Mouse (Mus musculus) liver, postnatal 0 days (tissue): ENCODE measurements around the gene Nsun2. TPM values are rescaled to one million over a fixed set of nuclear protein-coding genes. Genes with fewer than 3 reads are reported as not detected.
A peak's percentile ranks its signal among the peaks of the same experiment; 100 is the strongest.

ENCODE experiments used
- ATAC-seq: fragments of 200-750 bp; cut with Nextera tagmentation; 2 replicates; pipeline ENCODE4 v1.8.0; 2017; ENCODE audit warnings: mild to moderate bottlenecking, moderate library complexity
- DNase-seq: peaks from one replicate; pipeline ENCODE4 v3.0.0-alpha.2; 2016
- H3K27ac ChIP-seq: fragments of 300-500 bp; sonication (generic); 2 replicates; pipeline ENCODE4 v1.5.1; 2014; ENCODE audit warnings: antibody characterized with exemption, moderate library complexity, mild to moderate bottlenecking, low read depth
- H3K27me3 ChIP-seq: fragments of 300-500 bp; sonication (generic); 2 replicates; pipeline ENCODE4 v1.6.1; 2014; ENCODE audit warnings: low read length, control low read depth, mixed read lengths; ENCODE audit not compliant: insufficient read depth
- H3K36me3 ChIP-seq: fragments of 300-500 bp; sonication (generic); replicated peaks from 2 replicates; pipeline ENCODE4 v1.6.1; 2014; ENCODE audit warnings: mild to moderate bottlenecking, control low read depth, low read length, moderate library complexity, mixed read lengths; ENCODE audit not compliant: insufficient read depth
- H3K4me1 ChIP-seq: fragments of 300-500 bp; sonication (generic); 2 replicates; pipeline ENCODE4 v1.6.1; 2014; ENCODE audit warnings: antibody characterized with exemption, mild to moderate bottlenecking, control low read depth; ENCODE audit not compliant: insufficient read depth
- H3K4me2 ChIP-seq: fragments of 300-500 bp; sonication (generic); 2 replicates; pipeline ENCODE4 v1.6.1; 2014; ENCODE audit warnings: low read depth, mild to moderate bottlenecking, low read length, moderate library complexity, mixed read lengths
- H3K4me3 ChIP-seq: fragments of 300-500 bp; sonication (generic); 2 replicates; pipeline ENCODE4 v1.5.1; 2014; ENCODE audit warnings: low read depth, low read length
- H3K9ac ChIP-seq: fragments of 300-500 bp; sonication (generic); replicated peaks from 2 replicates; pipeline ENCODE4 v1.6.1; 2014; ENCODE audit warnings: mild to moderate bottlenecking, moderate library complexity
- H3K9me3 ChIP-seq: fragments of 300-500 bp; sonication (generic); 2 replicates; pipeline ENCODE4 v1.6.1; 2016; ENCODE audit warnings: mild to moderate bottlenecking, control low read depth, low read length, mixed read lengths
- CTCF ChIP-seq: sonication (generic); IDR thresholded peaks from 2 replicates; pipeline ENCODE4 v1.5.1; 2016; ENCODE audit warnings: antibody characterized with exemption, low read depth
- EP300 ChIP-seq: IDR thresholded peaks from 2 replicates; pipeline ENCODE4 v1.6.1; 2016; ENCODE audit warnings: antibody characterized with exemption, low read depth, mild to moderate bottlenecking
- WGBS: fragments of 180-500 bp; shearing (Covaris S2); extraction: QIAGEN DNeasy Blood & Tissue Kit; methylation state at CpG from one replicate; pipeline ENCODE4 v1.1.7; 2014; ENCODE audit not compliant: insufficient replicate concordance; 5-methylcytosine and 5-hydroxymethylcytosine counted together
- polyA plus RNA-seq: library from polyadenylated mRNA; unstranded; fragments of >200 nt; fragmentation: Nextera tagmentation; extraction: Ambion mirVana; gene quantifications from 2 replicates; pipeline ENCODE4 v1.2.1, GENCODE M21; 2015

Gene Nsun2
- polyA plus RNA-seq, 1 experiment from 2014 or later, result 47.5 TPM

DNA sequence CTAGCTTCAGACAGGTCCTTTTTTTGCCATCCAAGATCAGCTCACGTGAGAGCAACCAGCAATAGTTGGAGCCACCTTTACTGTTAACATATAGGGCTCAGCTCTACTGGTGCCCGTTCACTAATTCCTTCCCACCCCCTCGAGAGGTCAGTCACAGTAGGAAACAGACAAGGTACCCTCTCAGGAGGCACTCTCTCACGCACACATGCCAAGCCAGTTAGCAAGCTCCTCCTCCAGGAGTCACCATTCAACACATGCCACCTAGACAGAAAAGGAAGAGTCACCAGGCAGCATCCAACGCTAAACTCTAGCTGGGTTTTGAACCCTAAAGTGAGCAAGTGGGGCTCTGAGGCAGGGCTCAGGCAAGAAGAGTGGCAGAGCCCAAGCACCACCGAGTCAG lies 2.1 kb upstream of the Nsun2 start:
- Histone ChIP-seq H3K4me1 (peaks cover 47% of the 10 kb centered on the region), H3K9ac (peak overlapping the region; percentile 75), H3K4me3 (peak overlapping the region; percentile 93), H3K27me3 (no peaks in the 10 kb centered on the region), H3K4me2 (peak overlapping the region; percentile 96), H3K27ac (no peak overlapping the region), H3K9me3 (no peaks in the 10 kb centered on the region), H3K36me3 (peaks cover 6% of the 10 kb centered on the region)
- DNase-seq (no peak), ATAC-seq (no peak)
- TF ChIP-seq CTCF, result no peak
- 44% methylated on average over 6 of the region's 6 CpGs for WGBS

GRCm38 (mm10) chr13:69532101-69532892 lies 1.2 kb upstream of the Nsun2 start:
- Histone ChIP-seq H3K27me3 (no peaks in the 10 kb centered on the region), H3K4me3 (peak overlapping the region; percentile 93), H3K4me1 (peaks cover 40% of the 10 kb centered on the region), H3K9ac (peak overlapping the region; percentile 75), H3K36me3 (peaks cover 6% of the 10 kb centered on the region), H3K4me2 (peak overlapping the region; percentile 96), H3K9me3 (no peaks in the 10 kb centered on the region), H3K27ac (no peak overlapping the region)
- TF ChIP-seq CTCF, result no peak
- no peak for TF ChIP-seq EP300
- ATAC-seq (no peak), DNase-seq (no peak)
- 22% methylated on average over 14 of the region's 14 CpGs for WGBS

DNA sequence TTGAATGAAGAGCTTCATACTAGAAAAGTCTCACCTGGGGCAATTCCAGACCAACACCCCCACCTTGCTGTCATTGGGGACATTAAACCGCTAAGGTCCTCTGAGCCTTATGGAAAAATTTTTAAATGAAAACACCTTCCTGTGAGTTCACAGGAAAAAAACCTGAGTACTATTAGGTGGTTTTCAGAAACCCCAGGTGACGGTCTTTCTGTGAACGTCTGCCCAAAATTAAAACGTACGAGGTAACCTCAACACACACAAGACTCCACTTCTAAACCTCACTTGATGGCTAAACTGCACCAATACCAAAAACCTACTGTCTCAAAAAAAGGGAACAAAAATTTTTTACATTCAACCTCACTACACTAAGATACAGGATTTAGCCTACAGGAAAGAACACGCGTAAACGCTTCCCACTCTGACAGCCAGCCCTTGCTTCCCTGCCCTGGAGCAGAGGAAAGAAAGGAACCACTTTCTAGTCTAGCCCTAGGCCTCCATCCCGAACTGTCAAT lies 597 bp upstream of the Nsun2 start:
- Histone ChIP-seq H3K27me3 (no peaks in the 10 kb centered on the region), H3K4me1 (peaks cover 35% of the 10 kb centered on the region), H3K4me2 (peak overlapping the region; percentile 96), H3K9ac (peak overlapping the region; percentile 75), H3K9me3 (no peaks in the 10 kb centered on the region), H3K36me3 (peaks cover 6% of the 10 kb centered on the region), H3K27ac (peak overlapping the region; percentile 94), H3K4me3 (peak overlapping the region; percentile 93)
- WGBS, result under 1% methylated on average over 9 of the region's 9 CpGs
- TF ChIP-seq EP300 (no peak), CTCF (peak; percentile 38)
- ATAC-seq (no peak), DNase-seq (no peak)

- Histone ChIP-seq H3K9ac (peak within 1 kb of the TSS; percentile 92), H3K4me3 (peak within 1 kb of the TSS; percentile 93), H3K4me1 (peaks cover 31% of the 10 kb centered on the region), H3K4me2 (peak within 1 kb of the TSS; percentile 98), H3K9me3 (no peaks in the 10 kb centered on the region), H3K36me3 (peaks cover 6% of the 10 kb centered on the region), H3K27me3 (no peaks in the 10 kb centered on the region), H3K27ac (peak within 1 kb of the TSS; percentile 99)
- no peak for TF ChIP-seq CTCF
- no peak for TF ChIP-seq EP300
- 0% methylated on average over 4 of the region's 57 CpGs for WGBS
- ATAC-seq (peak; percentile 84), DNase-seq (no peak)
Measured at GRCm38 (mm10) chr13:69534334-69534653, 748 bp downstream of the Nsun2 start, which contains the start of gene Tent4a. TSS of gene Tent4a (minus strand) at chr13:69534617.

GRCm38 (mm10) chr13:69534654-69535551 lies 1.4 kb downstream of the Nsun2 start:
- peak; percentile 90 for ATAC-seq
- Histone ChIP-seq H3K4me1 (peaks cover 31% of the 10 kb centered on the region), H3K4me3 (peak overlapping the region; percentile 93), H3K9me3 (no peaks in the 10 kb centered on the region), H3K9ac (peak overlapping the region; percentile 92), H3K36me3 (peaks cover 4% of the 10 kb centered on the region), H3K27ac (peak overlapping the region; percentile 99), H3K27me3 (no peaks in the 10 kb centered on the region), H3K4me2 (peak overlapping the region; percentile 98)
- WGBS, result under 1% methylated on average over 58 of the region's 86 CpGs
- TF ChIP-seq CTCF, result no peak
- no peak for TF ChIP-seq EP300
- peak; percentile 99 for DNase-seq

- Histone ChIP-seq H3K27ac (peak overlapping the region; percentile 99), H3K27me3 (no peaks in the 10 kb centered on the region), H3K4me1 (peaks cover 21% of the 10 kb centered on the region), H3K9me3 (no peaks in the 10 kb centered on the region), H3K36me3 (no peaks in the 10 kb centered on the region), H3K4me3 (peak overlapping the region; percentile 93), H3K9ac (peak overlapping the region; percentile 92), H3K4me2 (peak overlapping the region; percentile 98)
- ATAC-seq, result no peak
- no peak for DNase-seq
- WGBS, result 67% methylated on average over 4 of the region's 4 CpGs
- TF ChIP-seq EP300 (no peak), CTCF (no peak)
Measured at GRCm38 (mm10) chr13:69536021-69536420, 2.5 kb downstream of the Nsun2 start.
